Mouse (Mus musculus) lung, adult 2 months (tissue): ENCODE results near the gene Dnajc5g.

Experiments used
- CTCF ChIP-seq: fragments of 200-500 bp; IDR thresholded peaks from 2 replicates; pipeline ENCODE4 v1.5.1; 2011; ENCODE audit warnings: mild to moderate bottlenecking, low read length, control low read depth; ENCODE audit not compliant: insufficient read depth
- POLR2A ChIP-seq: fragments of 200-500 bp; IDR thresholded peaks from 2 replicates; pipeline ENCODE4 v1.6.1; 2011; ENCODE audit warnings: low read depth, mild to moderate bottlenecking, control low read depth, low read length, borderline replicate concordance; ENCODE audit errors: extremely low read depth

DNA sequence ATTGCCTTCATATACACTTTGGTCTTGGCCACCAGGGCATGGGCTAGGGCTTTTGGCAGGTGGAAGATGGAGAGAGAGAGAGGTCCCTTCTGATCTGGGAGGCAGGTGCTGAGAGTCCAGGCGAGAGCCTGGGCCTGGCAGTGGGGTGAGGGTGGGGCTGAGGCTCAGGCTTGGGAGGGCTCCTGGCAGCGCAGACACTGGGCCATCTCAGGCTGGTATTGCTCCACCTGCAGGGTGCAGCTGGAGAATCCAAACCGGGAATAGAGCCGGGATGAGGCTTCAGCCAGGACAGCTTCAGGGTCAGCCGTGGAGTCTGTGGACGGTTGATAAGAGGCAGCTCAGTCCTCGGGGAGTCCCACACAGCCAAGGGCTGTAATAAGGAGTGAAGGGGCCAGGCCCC, 19.5 kb upstream of the Dnajc5g start:
- TF ChIP-seq CTCF (no peak), POLR2A (no peak)
